Mouse (Mus musculus): ENCODE measurements around the gene Arhgap23.

Gene Arhgap23

DNA sequence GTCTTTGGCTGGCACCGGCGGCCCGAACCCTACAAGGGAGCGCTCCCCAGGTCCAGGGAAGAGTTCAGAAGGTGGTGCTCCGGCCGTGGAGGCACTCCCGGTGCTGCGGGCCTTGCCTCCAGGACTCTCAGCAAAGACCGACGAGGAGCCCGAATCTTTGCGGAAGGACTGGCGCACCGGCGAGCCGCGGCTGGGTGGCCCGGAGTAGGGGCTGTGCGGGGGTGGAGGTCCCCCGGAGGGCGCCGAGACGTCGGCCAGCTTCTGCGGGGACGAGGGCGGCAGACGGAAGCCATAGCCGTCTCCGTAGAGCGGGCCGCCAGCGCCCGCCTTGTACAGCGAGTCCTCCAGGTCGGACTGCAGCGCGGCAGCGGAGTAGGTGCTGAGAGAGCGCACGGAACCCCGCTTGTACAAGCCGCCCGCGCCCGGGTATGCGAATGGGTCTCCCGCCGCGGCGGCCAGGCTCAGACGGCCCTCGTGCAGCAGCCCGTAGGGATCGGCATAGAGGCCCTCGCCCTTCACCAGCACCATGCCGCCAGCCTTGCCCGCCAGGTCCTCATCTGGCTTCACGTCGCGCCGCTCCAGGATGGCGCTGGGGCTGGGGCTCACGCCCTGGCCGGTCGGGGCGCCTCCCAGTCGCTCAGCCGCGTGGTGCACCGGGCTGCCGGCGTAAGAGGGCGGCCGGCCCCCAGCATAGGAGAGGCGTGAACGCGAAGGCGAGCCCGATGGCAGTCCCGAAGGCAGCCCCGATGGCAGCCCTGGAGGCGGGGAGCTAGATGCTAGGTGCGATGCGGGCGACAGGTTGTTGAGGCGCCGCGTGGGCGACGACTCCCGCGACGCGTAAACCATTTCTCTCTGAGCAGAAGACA lies 119.3 kb downstream of the Arhgap23 start:
- DNase-seq (ENCODE audit: low read depth), result peak; percentile 50

DNA sequence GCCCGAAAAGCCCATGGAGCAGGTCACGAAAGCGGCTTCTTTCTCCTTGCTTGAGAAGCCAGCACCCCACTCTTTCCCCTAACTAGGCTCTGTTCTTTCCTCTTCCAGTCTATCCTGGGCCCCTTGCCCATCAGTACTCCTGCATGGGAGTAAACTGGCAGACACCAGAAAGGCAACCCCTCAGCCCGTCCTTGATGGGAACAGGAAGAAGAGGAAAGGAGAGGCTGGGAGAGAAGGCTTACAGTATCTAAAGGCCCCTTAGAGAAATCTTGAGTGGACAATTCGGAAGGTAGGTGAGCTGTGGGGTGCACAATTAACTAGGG lies 119.9 kb downstream of the Arhgap23 start:
- no peak for DNase-seq (ENCODE audit: low read depth)

DNA sequence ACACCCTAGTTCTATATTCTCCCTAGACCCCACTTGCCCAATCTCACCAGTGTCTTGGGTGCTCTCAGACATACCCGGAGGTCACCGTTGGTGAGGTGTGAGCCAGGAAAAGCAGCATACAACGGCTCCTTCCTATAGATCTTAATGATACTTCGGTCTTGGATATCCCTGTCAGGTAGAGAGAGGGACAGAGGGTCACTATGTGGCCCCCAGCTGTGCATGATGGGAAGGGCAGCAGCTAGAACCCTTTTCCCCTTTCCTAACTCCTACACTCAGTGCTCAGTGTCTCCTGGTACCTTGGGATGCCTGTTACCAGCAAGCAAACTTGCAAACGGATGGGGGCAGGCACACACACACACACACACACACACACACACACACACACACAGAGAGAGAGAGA lies 120.3 kb downstream of the Arhgap23 start:
- no peak for DNase-seq (ENCODE audit: low read depth)

DNA sequence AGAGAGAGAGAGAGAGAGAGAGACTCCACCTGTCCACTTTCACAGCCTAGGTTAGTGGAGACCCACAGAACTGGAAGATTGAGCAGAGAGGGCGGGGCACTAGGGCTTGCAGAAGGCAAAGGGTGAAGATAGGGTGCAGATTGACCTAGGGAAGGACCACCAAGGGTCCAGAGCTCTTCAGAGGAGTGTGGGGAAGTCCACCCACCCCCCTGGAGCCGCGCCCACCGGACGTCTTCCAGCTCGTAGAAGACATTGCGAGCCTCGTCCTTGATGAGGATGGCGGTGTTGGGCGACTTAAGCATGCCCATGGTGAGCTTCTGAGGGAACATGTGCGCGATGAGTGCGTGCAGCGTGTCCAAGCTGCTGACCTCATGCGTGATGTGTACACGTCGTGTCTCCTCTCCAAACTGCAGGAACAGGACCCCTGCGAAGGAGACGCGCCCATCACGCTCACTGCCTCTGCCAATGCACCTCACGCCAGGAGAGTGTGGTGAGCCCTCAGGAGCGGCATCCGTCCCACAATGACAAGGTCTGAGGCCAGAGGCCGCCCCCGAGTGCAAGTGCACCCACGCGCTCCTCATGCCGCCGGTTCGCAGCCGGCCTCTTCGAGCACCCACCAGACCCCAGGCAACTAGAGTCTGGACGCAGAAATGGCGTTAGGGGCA lies 120.9 kb downstream of the Arhgap23 start:
- DNase-seq (ENCODE audit: low read depth), result no peak

DNA sequence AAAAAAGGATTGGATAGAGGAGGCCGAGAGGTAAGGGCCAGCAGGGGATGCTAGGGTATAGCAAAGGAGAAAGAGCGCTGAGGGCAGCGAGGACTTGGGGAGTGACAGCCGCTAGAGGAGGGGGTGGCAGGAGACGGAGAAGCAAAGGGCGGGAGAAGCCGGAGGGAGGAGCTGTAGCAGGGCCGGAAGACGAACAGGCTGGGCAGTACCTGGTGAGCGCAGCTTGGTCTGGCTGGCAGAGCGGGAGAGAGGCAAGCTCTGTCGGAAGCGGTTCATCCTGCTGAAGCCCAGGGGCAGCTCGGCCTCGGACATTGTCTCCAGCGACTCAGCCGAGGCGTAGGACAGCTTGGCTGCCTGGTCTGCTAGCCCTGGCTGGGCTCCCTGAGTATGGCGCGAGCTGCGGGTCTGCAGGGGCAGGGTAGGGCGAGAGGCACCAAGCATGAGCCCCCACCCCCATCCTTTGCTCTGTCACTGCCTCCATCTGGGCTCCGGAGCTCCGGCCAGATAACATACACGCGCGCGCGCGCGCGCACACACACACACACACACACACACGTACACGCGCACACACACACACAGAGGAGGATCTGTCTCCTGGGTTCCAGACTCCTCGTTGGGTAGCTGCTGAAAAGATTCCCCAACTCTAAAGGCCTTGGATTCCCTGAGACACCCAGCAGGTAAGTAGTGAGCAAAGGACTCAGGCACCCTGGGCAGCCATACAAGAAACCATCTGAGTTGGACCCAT lies 121.7 kb downstream of the Arhgap23 start:
- peak; percentile 51 for DNase-seq (ENCODE audit: low read depth)

GRCm38 (mm10) chr11:97537580-97538089 lies 122.3 kb downstream of the Arhgap23 start:
- no peak for DNase-seq (ENCODE audit: low read depth)

GRCm38 (mm10) chr11:97539622-97540021 lies 124.3 kb downstream of the Arhgap23 start:
- no peak for DNase-seq (ENCODE audit: low read depth)

GRCm38 (mm10) chr11:97540136-97540535 lies 124.8 kb downstream of the Arhgap23 start:
- no peak for DNase-seq (ENCODE audit: low read depth)

DNA sequence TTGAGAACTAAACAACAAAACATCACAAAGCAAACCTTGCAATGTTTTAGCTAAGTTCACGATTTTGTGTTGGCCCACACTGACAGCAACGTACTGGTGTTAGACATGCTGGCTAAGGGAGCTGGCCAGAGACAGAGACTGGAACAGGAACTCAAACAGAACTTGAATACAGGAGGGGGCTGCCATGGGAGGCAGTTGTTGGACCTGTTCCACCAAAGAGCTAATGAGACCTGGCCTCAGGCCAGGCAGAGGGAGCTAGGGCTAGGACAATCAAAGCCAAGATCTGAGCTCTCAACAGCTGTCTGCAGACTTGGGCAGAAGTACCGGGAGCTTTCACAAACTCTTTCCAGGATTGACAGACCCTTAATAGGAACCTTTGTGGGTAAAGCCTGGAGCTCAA lies 125.3 kb downstream of the Arhgap23 start:
- DNase-seq (ENCODE audit: low read depth), result no peak

- DNase-seq (ENCODE audit: low read depth), result no peak
These were observed 127.1 kb downstream of the Arhgap23 start for GRCm38 (mm10) chr11:97542171-97543150.

GRCm38 (mm10) chr11:97543181-97543733 lies 127.9 kb downstream of the Arhgap23 start:
- no peak for DNase-seq (ENCODE audit: low read depth)

- DNase-seq (ENCODE audit: low read depth), result no peak
These were observed 128.6 kb downstream of the Arhgap23 start for GRCm38 (mm10) chr11:97543883-97544282.

GRCm38 (mm10) chr11:97545808-97546560 lies 130.7 kb downstream of the Arhgap23 start:
- DNase-seq (ENCODE audit: low read depth), result no peak

GRCm38 (mm10) chr11:97546804-97547411 lies 131.6 kb downstream of the Arhgap23 start:
- DNase-seq (ENCODE audit: low read depth), result no peak

DNA sequence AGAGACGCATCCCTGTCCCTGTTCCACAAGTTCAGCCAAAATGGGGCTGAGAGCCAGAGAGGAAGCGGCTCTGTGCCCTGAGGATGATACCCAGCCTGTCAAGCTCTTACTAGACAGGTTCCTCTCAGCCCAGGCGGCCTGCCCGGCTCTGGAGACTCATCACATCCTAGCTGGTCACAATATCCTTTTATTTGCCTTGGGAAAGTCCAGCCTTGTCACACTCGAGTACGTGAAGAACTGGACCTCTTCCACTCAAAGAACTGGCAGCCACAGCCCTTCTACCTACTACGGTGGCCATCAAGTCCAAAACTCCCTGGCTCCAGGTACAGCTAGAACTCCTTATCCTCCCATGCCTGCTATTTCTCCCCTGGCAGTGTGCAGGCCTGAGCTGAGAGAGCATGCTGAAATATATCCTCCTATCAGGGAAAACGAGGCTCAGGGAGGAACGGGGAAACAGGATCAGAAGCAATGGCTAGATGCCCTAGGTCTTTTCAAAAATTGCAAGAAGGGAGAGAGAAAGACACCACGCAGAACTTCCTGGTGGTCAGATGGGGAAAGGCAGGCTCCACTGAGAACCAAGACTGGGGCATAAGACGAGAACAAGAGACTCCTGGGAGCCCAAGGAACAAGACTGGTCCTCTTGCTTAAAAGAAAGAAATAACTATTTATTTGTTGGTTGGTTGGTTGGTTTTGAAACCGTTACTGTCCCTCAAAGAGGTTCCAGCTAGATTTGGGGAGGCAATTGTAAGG lies 132.8 kb downstream of the Arhgap23 start:
- DNase-seq (ENCODE audit: low read depth), result no peak

DNA sequence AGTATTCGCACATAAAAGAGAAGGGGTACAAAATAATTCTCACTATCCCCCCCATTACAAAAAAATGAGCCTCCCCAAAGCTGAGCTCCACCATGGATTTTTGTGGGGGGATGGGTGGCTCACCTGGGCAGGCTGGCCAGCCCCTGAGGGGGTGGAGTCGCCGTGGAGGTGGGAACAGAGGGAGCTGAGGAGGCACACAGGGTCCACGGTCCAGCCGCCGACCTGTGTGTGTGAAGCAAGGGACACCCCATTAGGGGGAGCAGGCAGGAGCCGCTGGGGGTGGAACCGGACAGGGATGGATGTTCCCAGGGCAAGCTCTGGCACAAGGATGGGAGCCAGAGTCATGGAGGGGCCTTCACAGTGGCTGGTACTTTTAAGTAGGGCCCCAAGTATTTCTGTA lies 133.4 kb downstream of the Arhgap23 start:
- no peak for DNase-seq (ENCODE audit: low read depth)

Measured in induced T-regulatory cell, adult 2 months (primary cell).